Mouse (Mus musculus) thymus, adult 2 months (tissue): ENCODE data around the gene D630036H23Rik.

ENCODE experiments used
- CTCF ChIP-seq: fragments of 200-500 bp; IDR thresholded peaks from 2 replicates; pipeline ENCODE4 v1.5.1; 2012; ENCODE audit warnings: mild to moderate bottlenecking, control low read depth, low read length, moderate library complexity, borderline replicate concordance; ENCODE audit not compliant: control insufficient read depth, poor library complexity, insufficient read depth; ENCODE audit errors: extremely low read depth
- POLR2A ChIP-seq: fragments of 200-500 bp; IDR thresholded peaks from 2 replicates; pipeline ENCODE4 v1.6.1; 2012; ENCODE audit warnings: mild to moderate bottlenecking, low read length, control low read depth, moderate library complexity; ENCODE audit not compliant: control insufficient read depth, poor library complexity, insufficient read depth; ENCODE audit errors: extremely low read depth

- TF ChIP-seq POLR2A (no peak), CTCF (no peak)
These were observed 13.1 kb upstream of the D630036H23Rik start for GRCm38 (mm10) chr12:36395115-36395514.
